Mouse (Mus musculus) macrophage (primary cell): Measurements from ENCODE around the gene Oas1f. TPM values are rescaled to one million over a fixed set of nuclear protein-coding genes. Genes with fewer than 3 reads are reported as not detected.
"Not testable (repeated sequence)": the region's sequence is repeated elsewhere in the genome, so short reads cannot be mapped to it uniquely, and the experiment has no call there.

ENCODE experiments used
- H3K27ac ChIP-seq: fragments of 350-480 bp; formaldehyde crosslinking; 2 replicates; pipeline ENCODE4 v1.9.0; 2021
- H3K36me3 ChIP-seq: fragments of 350-480 bp; formaldehyde crosslinking; 2 replicates; pipeline ENCODE4 v1.9.0; 2021; ENCODE audit errors: inconsistent target
- H3K4me3 ChIP-seq: fragments of 350-480 bp; formaldehyde crosslinking; 2 replicates; pipeline ENCODE4 v1.9.0; 2021; ENCODE audit errors: inconsistent target
- H3K79me2 ChIP-seq: fragments of 350-480 bp; formaldehyde crosslinking; 2 replicates; pipeline ENCODE4 v1.9.0; 2021; ENCODE audit errors: inconsistent target
- WGBS: methylation state at CpG from one replicate; pipeline ENCODE4 v1.1.7; 2026; ENCODE audit warnings: inconsistent platforms; ENCODE audit not compliant: missing documents; 5-methylcytosine and 5-hydroxymethylcytosine counted together
- polyA plus RNA-seq: library from polyadenylated mRNA; stranded (reverse); fragments of 250-400 nt; gene quantifications from 3 replicates; pipeline ENCODE4 v1.2.4, GENCODE M21; 2018; ENCODE audit warnings: inconsistent platforms

Oas1f gene
- polyA plus RNA-seq, 1 experiment from 2014 or later = not detected

GRCm38 (mm10) chr5:120849601-120850136 is 2.5 kb downstream of the Oas1f start:
- Histone ChIP-seq H3K36me3 (no peaks in the 10 kb centered on the region), H3K27ac (no peak overlapping the region), H3K79me2 (no peaks in the 10 kb centered on the region), H3K4me3 (no peak overlapping the region)
- 65% methylated on average over 3 of the region's 3 CpGs for WGBS

GRCm38 (mm10) chr5:120859241-120859640 is 12.1 kb downstream of the Oas1f start:
- H3K36me3 ChIP-seq = no peaks in the 10 kb centered on the region
- no peaks in the 10 kb centered on the region for H3K79me2 ChIP-seq
- H3K27ac ChIP-seq = no peak overlapping the region
- no peak overlapping the region for H3K4me3 ChIP-seq
- WGBS = 83% methylated on average over 2 of the region's 2 CpGs

GRCm38 (mm10) chr5:120861121-120861520 is 14.0 kb downstream of the Oas1f start, which contains the start of gene Oas1h:
Gene Oas1h, plus strand, starts transcription at chr5:120861421.
- Histone ChIP-seq H3K36me3 (no peaks in the 10 kb centered on the region), H3K27ac (no peak within 1 kb of the TSS), H3K79me2 (no peaks in the 10 kb centered on the region), H3K4me3 (no peak within 1 kb of the TSS)
- WGBS = 65% methylated on average over 4 of the region's 4 CpGs

- WGBS = 81% methylated on average over 3 of the region's 3 CpGs
- Histone ChIP-seq H3K27ac (no peak overlapping the region), H3K4me3 (no peak overlapping the region), H3K36me3 (no peaks in the 10 kb centered on the region), H3K79me2 (no peaks in the 10 kb centered on the region)
These were observed 18.2 kb downstream of the Oas1f start for GRCm38 (mm10) chr5:120865336-120865860.

- Histone ChIP-seq H3K4me3 (no peak overlapping the region), H3K36me3 (no peaks in the 10 kb centered on the region), H3K79me2 (no peaks in the 10 kb centered on the region), H3K27ac (no peak overlapping the region)
- WGBS = 92% methylated on average over 7 of the region's 7 CpGs
These were observed 22.4 kb downstream of the Oas1f start for GRCm38 (mm10) chr5:120869436-120870015.

GRCm38 (mm10) chr5:120870081-120870480 is 22.9 kb downstream of the Oas1f start:
- Histone ChIP-seq H3K36me3 (no peaks in the 10 kb centered on the region), H3K79me2 (no peaks in the 10 kb centered on the region), H3K4me3 (no peak overlapping the region), H3K27ac (no peak overlapping the region)
- 71% methylated on average over 3 of the region's 3 CpGs for WGBS

- 85% methylated on average over 7 of the region's 7 CpGs for WGBS
These were observed 23.6 kb downstream of the Oas1f start for GRCm38 (mm10) chr5:120870782-120871181.

GRCm38 (mm10) chr5:120871469-120871868 is 24.3 kb downstream of the Oas1f start:
- Histone ChIP-seq H3K4me3 (no peak overlapping the region), H3K79me2 (no peaks in the 10 kb centered on the region), H3K36me3 (no peaks in the 10 kb centered on the region), H3K27ac (no peak overlapping the region)
- 54% methylated on average over 2 of the region's 2 CpGs for WGBS

More at GRCm38 (mm10) chr5:120870782-120871181, 23.6 kb downstream of the Oas1f start:
- H3K79me2 ChIP-seq = no peaks in the 10 kb centered on the region
- no peak overlapping the region for H3K4me3 ChIP-seq
- no peaks in the 10 kb centered on the region for H3K36me3 ChIP-seq
- no peak overlapping the region for H3K27ac ChIP-seq

GRCm38 (mm10) chr5:120876839-120877238 is 29.7 kb downstream of the Oas1f start:
- H3K36me3 ChIP-seq = peaks cover 44% of the 10 kb centered on the region
- H3K27ac ChIP-seq, H3K79me2 ChIP-seq, H3K4me3 ChIP-seq: not testable (repeated sequence)
- 88% methylated on average over 2 of the region's 3 CpGs for WGBS

GRCm38 (mm10) chr5:120877407-120877806 is 30.2 kb downstream of the Oas1f start:
- not testable (repeated sequence) for H3K79me2 ChIP-seq, H3K4me3 ChIP-seq, H3K27ac ChIP-seq
- H3K36me3 ChIP-seq = peaks cover 50% of the 10 kb centered on the region
- WGBS = 93% methylated on average over 2 of the region's 2 CpGs

GRCm38 (mm10) chr5:120878803-120879202 is 31.6 kb downstream of the Oas1f start:
- Histone ChIP-seq H3K36me3 (peaks cover 61% of the 10 kb centered on the region), H3K79me2 (peaks cover 19% of the 10 kb centered on the region)
- H3K4me3 ChIP-seq, H3K27ac ChIP-seq: not testable (repeated sequence)
- WGBS = 83% methylated on average over 2 of the region's 2 CpGs

- 97% methylated on average over 6 of the region's 6 CpGs for WGBS
- H3K27ac ChIP-seq, H3K4me3 ChIP-seq: not testable (repeated sequence)
- Histone ChIP-seq H3K36me3 (peaks cover 61% of the 10 kb centered on the region), H3K79me2 (peaks cover 47% of the 10 kb centered on the region)
These were observed 34.5 kb downstream of the Oas1f start for GRCm38 (mm10) chr5:120881681-120882080.

- Histone ChIP-seq H3K36me3 (peaks cover 11% of the 10 kb centered on the region), H3K79me2 (peaks cover 54% of the 10 kb centered on the region), H3K27ac (peak within 1 kb of the TSS; percentile 35), H3K4me3 (peak within 1 kb of the TSS; percentile 60)
- WGBS = no CpG with 5 or more reads among the region's 9 CpGs
These were observed 40.2 kb downstream of the Oas1f start, which contains the start of gene Oas1g for GRCm38 (mm10) chr5:120887413-120887812. Gene Oas1g, minus strand, starts transcription at chr5:120887613.

GRCm38 (mm10) chr5:120887831-120888230 is 40.7 kb downstream of the Oas1f start:
- Histone ChIP-seq H3K27ac (no peak overlapping the region), H3K4me3 (peak overlapping the region; percentile 60), H3K79me2 (peaks cover 50% of the 10 kb centered on the region), H3K36me3 (peaks cover 7% of the 10 kb centered on the region; the same call in 1 of the 2 replicates)
- 41% methylated on average over 6 of the region's 6 CpGs for WGBS

- H3K4me3 ChIP-seq, H3K36me3 ChIP-seq, H3K27ac ChIP-seq: not testable (repeated sequence)
- WGBS = 54% methylated on average over 4 of the region's 4 CpGs
- peaks cover 45% of the 10 kb centered on the region for H3K79me2 ChIP-seq
These were observed 41.2 kb downstream of the Oas1f start for GRCm38 (mm10) chr5:120888294-120888815.
